Mouse (Mus musculus): ENCODE data around the gene St6galnac3. TPM values are rescaled to one million over a fixed set of nuclear protein-coding genes. Genes with fewer than 3 reads are reported as not detected.

The St6galnac3 gene
- total and polyA plus RNA-seq, 3 experiments, result 0.08 to 1.1 (median 0.38) TPM

GRCm38 (mm10) chr3:153161676-153162075 lies 563.3 kb downstream of the St6galnac3 start:
- TF ChIP-seq ZMIZ1 (IDR thresholded peaks at IDR 0.05; ENCODE audit: low read depth, low read length), result no peak
- TF ChIP-seq MXI1 (IDR thresholded peaks at IDR 0.05; ENCODE audit: low read depth, low read length), result peak; percentile 74; the same call in 1 of the 2 replicates
- TF ChIP-seq MEF2A (IDR thresholded peaks at IDR 0.05; ENCODE audit: borderline replicate concordance, low read depth, low read length), result no peak
- no peak overlapping the region for H3K4me3 ChIP-seq (replicated peaks in 1 of 3; ENCODE audit: low read depth in 2 of 3, low read length in 2 of 3, poor library complexity in 1 of 3)
- H3K4me1 ChIP-seq (ENCODE audit: control insufficient read depth in 1 of 2, insufficient read depth in 2 of 2), result peaks cover 6 to 53% of the 10 kb centered on the region in 2 experiments
- no peaks in the 10 kb centered on the region for H3K9me3 ChIP-seq (replicated peaks; ENCODE audit: low read length)
- no peak overlapping the region for H3K9ac ChIP-seq (ENCODE audit: insufficient read depth, low read depth)
- in situ Hi-C loops (cut with MboI; ENCODE audit: low pct_ligation_motif_present, low pct_unique_long_range_greater_than_20kb, low sequenced_read_pairs), result no loop called here
- peak; percentile 75 for DNase-seq (ENCODE audit: extremely low read depth)
- H3K79me2 ChIP-seq (replicated peaks; ENCODE audit: control insufficient read depth, extremely low read depth, insufficient read depth, poor library complexity, severe bottlenecking), result no peaks in the 10 kb centered on the region
- H3K36me3 ChIP-seq (replicated peaks in 1 of 2; ENCODE audit: control insufficient read depth in 1 of 2, insufficient read depth in 1 of 2, low read length in 1 of 2), result no peaks in the 10 kb centered on the region
- H3K27ac ChIP-seq (ENCODE audit: insufficient read depth, low read depth), result no peak overlapping the region
- dilution Hi-C loops (cut with MboI; ENCODE audit: extremely low pct_ligation_motif_present, extremely low pct_unique_long_range_greater_than_20kb, low sequenced_read_pairs), result no loop called here
- no peak overlapping the region for H3K4me2 ChIP-seq (ENCODE audit: insufficient read depth, low read depth, poor library complexity, severe bottlenecking)
- no peaks in the 10 kb centered on the region for H3K27me3 ChIP-seq (replicated peaks)

GRCm38 (mm10) chr3:153160683-153161082 lies 564.3 kb downstream of the St6galnac3 start:
- H3K9me3 ChIP-seq (replicated peaks; ENCODE audit: low read length), result no peaks in the 10 kb centered on the region
- dilution Hi-C loops (cut with MboI; ENCODE audit: extremely low pct_ligation_motif_present, extremely low pct_unique_long_range_greater_than_20kb, low sequenced_read_pairs), result no loop called here
- H3K4me2 ChIP-seq (ENCODE audit: insufficient read depth, low read depth, poor library complexity, severe bottlenecking), result no peak overlapping the region
- H3K79me2 ChIP-seq (replicated peaks; ENCODE audit: control insufficient read depth, extremely low read depth, insufficient read depth, poor library complexity, severe bottlenecking), result no peaks in the 10 kb centered on the region
- no peaks in the 10 kb centered on the region for H3K27me3 ChIP-seq (replicated peaks)
- H3K36me3 ChIP-seq (replicated peaks in 1 of 2; ENCODE audit: control insufficient read depth in 1 of 2, insufficient read depth in 1 of 2, low read length in 1 of 2), result no peaks in the 10 kb centered on the region
- no peak overlapping the region for H3K4me3 ChIP-seq (replicated peaks in 1 of 3; ENCODE audit: low read depth in 2 of 3, low read length in 2 of 3, poor library complexity in 1 of 3)
- no peak overlapping the region for H3K27ac ChIP-seq (ENCODE audit: insufficient read depth, low read depth)
- TF ChIP-seq JUND (conservative IDR thresholded peaks at IDR 0.05; ENCODE audit: low read depth, low read length) (no peak), SIN3A (IDR thresholded peaks at IDR 0.05; ENCODE audit: low read length) (no peak), MAFK (IDR thresholded peaks at IDR 0.05; ENCODE audit: insufficient replicate concordance, low read length) (no peak), POLR2A (IDR thresholded peaks at IDR 0.05; ENCODE audit: low read depth, low read length) (no peak), MEF2A (IDR thresholded peaks at IDR 0.05; ENCODE audit: borderline replicate concordance, low read depth, low read length) (no peak)
- in situ Hi-C loops (cut with MboI; ENCODE audit: low pct_ligation_motif_present, low pct_unique_long_range_greater_than_20kb, low sequenced_read_pairs), result no loop called here
- no peak overlapping the region for H3K9ac ChIP-seq (ENCODE audit: insufficient read depth, low read depth)
- H3K4me1 ChIP-seq (ENCODE audit: control insufficient read depth in 1 of 2, insufficient read depth in 2 of 2), result peaks cover 6 to 52% of the 10 kb centered on the region in 2 experiments
- no peak for DNase-seq (ENCODE audit: extremely low read depth)

GRCm38 (mm10) chr3:153148887-153149286 lies 576.1 kb downstream of the St6galnac3 start:
- Histone ChIP-seq H3K79me2 (replicated peaks; ENCODE audit: control insufficient read depth, extremely low read depth, insufficient read depth, poor library complexity, severe bottlenecking) (no peaks in the 10 kb centered on the region), H3K27ac (ENCODE audit: insufficient read depth, low read depth) (no peak overlapping the region), H3K4me1 (ENCODE audit: control insufficient read depth in 1 of 2, insufficient read depth in 2 of 2) (peaks cover 3 to 13% of the 10 kb centered on the region in 2 experiments; a peak in 3 of 4 replicates), H3K9me3 (replicated peaks; ENCODE audit: low read length) (no peaks in the 10 kb centered on the region), H3K4me2 (ENCODE audit: insufficient read depth, low read depth, poor library complexity, severe bottlenecking) (no peak overlapping the region), H3K4me3 (replicated peaks in 1 of 3; ENCODE audit: low read depth in 2 of 3, low read length in 2 of 3, poor library complexity in 1 of 3) (no peak overlapping the region), H3K27me3 (replicated peaks) (no peaks in the 10 kb centered on the region), H3K36me3 (replicated peaks in 1 of 2; ENCODE audit: control insufficient read depth in 1 of 2, insufficient read depth in 1 of 2, low read length in 1 of 2) (no peaks in the 10 kb centered on the region), H3K9ac (ENCODE audit: insufficient read depth, low read depth) (no peak overlapping the region)
- in situ Hi-C loops (cut with MboI; ENCODE audit: low pct_ligation_motif_present, low pct_unique_long_range_greater_than_20kb, low sequenced_read_pairs), result no loop called here
- peak; percentile 69 for DNase-seq (ENCODE audit: extremely low read depth)
- TF ChIP-seq SMC3 (IDR thresholded peaks at IDR 0.05; ENCODE audit: low read depth, low read length) (no peak), ZKSCAN1 (IDR thresholded peaks at IDR 0.05; ENCODE audit: borderline replicate concordance, low read depth, low read length) (no peak), CHD1 (IDR thresholded peaks at IDR 0.05; ENCODE audit: low read depth, low read length) (no peak), SIN3A (IDR thresholded peaks at IDR 0.05; ENCODE audit: low read length) (no peak), MYC (IDR thresholded peaks at IDR 0.05; ENCODE audit: low read depth, low read length) (no peak), ZMIZ1 (IDR thresholded peaks at IDR 0.05; ENCODE audit: low read depth, low read length) (no peak), ETS1 (conservative IDR thresholded peaks at IDR 0.05; ENCODE audit: low read depth, low read length) (no peak), HCFC1 (IDR thresholded peaks at IDR 0.05; ENCODE audit: low read depth, low read length) (no peak), USF1 (IDR thresholded peaks at IDR 0.05; ENCODE audit: low read depth, low read length) (no peak), JUN (IDR thresholded peaks at IDR 0.05; ENCODE audit: insufficient read depth, low read depth, low read length) (no peak), E2F4 (IDR thresholded peaks at IDR 0.05; ENCODE audit: insufficient replicate concordance, low read depth, low read length) (no peak), BHLHE40 (IDR thresholded peaks at IDR 0.05; ENCODE audit: low read depth, low read length) (no peak), RAD21 (IDR thresholded peaks at IDR 0.05; ENCODE audit: low read depth, low read length) (no peak), MAZ (IDR thresholded peaks at IDR 0.05; ENCODE audit: low read depth, low read length) (no peak), NELFE (IDR thresholded peaks at IDR 0.05; ENCODE audit: low read depth, low read length) (no peak), MXI1 (IDR thresholded peaks at IDR 0.05; ENCODE audit: low read depth, low read length) (no peak), KAT2A (IDR thresholded peaks at IDR 0.05; ENCODE audit: insufficient replicate concordance, low read length) (no peak), CTCF (conservative IDR thresholded peaks at IDR 0.05 in 1 of 2, IDR thresholded peaks at IDR 0.05 in 1 of 2; ENCODE audit: low read depth in 2 of 2, low read length in 2 of 2) (no peak), ELF1 (IDR thresholded peaks at IDR 0.05; ENCODE audit: low read depth, low read length) (no peak)
- dilution Hi-C loops (cut with MboI; ENCODE audit: extremely low pct_ligation_motif_present, extremely low pct_unique_long_range_greater_than_20kb, low sequenced_read_pairs), result no loop called here

Measured in CH12.LX (cell line).